Mouse (Mus musculus) left cerebral cortex, postnatal 36 days (tissue): ENCODE results near the gene Blmh. TPM values are rescaled to one million over a fixed set of nuclear protein-coding genes. Genes with fewer than 3 reads are reported as not detected.

ENCODE experiments used
- total RNA-seq, 2 experiments: library from RNA; stranded (reverse); gene quantifications; 2 replicates each; pipeline ENCODE4 v1.2.3; 2021

Blmh gene
- total RNA-seq, 2 experiments from 2014 or later: 58.9 to 60.3 TPM

Other genes with a start within 250 kb of the Blmh start
- under 1 TPM; 0.49 to 0.50 TPM for gene Trarg1, start 245.0 kb upstream of the Blmh start, total RNA-seq
- gene Gosr1, start 161.2 kb upstream of the Blmh start, total RNA-seq: 10 to 100 TPM; 46.7 to 54.8 TPM
- gene Cpd, start 77.8 kb upstream of the Blmh start, total RNA-seq: 10 to 100 TPM; 53.0 to 56.1 TPM
- gene Tmigd1, start 22.6 kb upstream of the Blmh start, total RNA-seq: not detected
- gene Slc6a4, start 73.8 kb downstream of the Blmh start, total RNA-seq: under 1 TPM in 1 of 2 experiments, not detected in 1; 0.20 TPM
- gene Nsrp1, start 153.6 kb downstream of the Blmh start, total RNA-seq: 10 to 100 TPM; 17.3 to 22.6 TPM